Mouse (Mus musculus) heart, embryonic 13.5 days (tissue): ENCODE data around the gene Gtpbp1. TPM values are rescaled to one million over a fixed set of nuclear protein-coding genes. Genes with fewer than 3 reads are reported as not detected.

ENCODE experiments used
- ATAC-seq: fragments of 200-750 bp; cut with Nextera tagmentation; 2 replicates; pipeline ENCODE4 v1.8.0; 2017; ENCODE audit warnings: moderate TSS enrichment; ENCODE audit not compliant: insufficient number of reproducible peaks, low FRiP score, low TSS enrichment; ENCODE audit errors: extremely low read depth
- H3K27ac ChIP-seq: fragments of 300-500 bp; sonication (generic); replicated peaks from 2 replicates; pipeline ENCODE4 v1.5.1; 2015; ENCODE audit warnings: moderate library complexity, mild to moderate bottlenecking, inconsistent platforms
- H3K27me3 ChIP-seq: fragments of 300-500 bp; sonication (generic); replicated peaks from 2 replicates; pipeline ENCODE4 v1.6.1; 2015; ENCODE audit warnings: mild to moderate bottlenecking, inconsistent platforms
- H3K36me3 ChIP-seq: fragments of 300-500 bp; sonication (generic); 2 replicates; pipeline ENCODE4 v1.6.1; 2015; ENCODE audit warnings: mild to moderate bottlenecking, inconsistent platforms
- H3K4me1 ChIP-seq: fragments of 300-500 bp; sonication (generic); 2 replicates; pipeline ENCODE4 v1.6.1; 2015; ENCODE audit warnings: inconsistent platforms
- H3K4me2 ChIP-seq: fragments of 300-500 bp; sonication (generic); 2 replicates; pipeline ENCODE4 v1.6.1; 2015; ENCODE audit warnings: inconsistent platforms, mild to moderate bottlenecking, moderate library complexity
- H3K4me3 ChIP-seq: fragments of 300-500 bp; sonication (generic); 2 replicates; pipeline ENCODE4 v1.5.1; 2015; ENCODE audit warnings: moderate library complexity, mild to moderate bottlenecking, inconsistent platforms
- H3K9ac ChIP-seq: fragments of 300-500 bp; sonication (generic); 2 replicates; pipeline ENCODE4 v1.6.1; 2015; ENCODE audit warnings: inconsistent platforms, mild to moderate bottlenecking, moderate library complexity
- H3K9me3 ChIP-seq: fragments of 300-500 bp; sonication (generic); 2 replicates; pipeline ENCODE4 v1.6.1; 2016; ENCODE audit warnings: inconsistent platforms
- WGBS: fragments of 180-500 bp; shearing (Covaris S2); methylation state at CpG from one replicate; pipeline ENCODE4 v1.1.7; 2015; ENCODE audit warnings: mixed read lengths; 5-methylcytosine and 5-hydroxymethylcytosine counted together
- polyA plus RNA-seq: library from polyadenylated mRNA; unstranded; fragments of >200 nt; fragmentation: Nextera tagmentation; extraction: Ambion mirVana; gene quantifications from 2 replicates; pipeline ENCODE4 v1.2.1, GENCODE M21; 2015

The Gtpbp1 gene
- polyA plus RNA-seq, result 27.0 and 29.5 TPM in 2 replicates

DNA sequence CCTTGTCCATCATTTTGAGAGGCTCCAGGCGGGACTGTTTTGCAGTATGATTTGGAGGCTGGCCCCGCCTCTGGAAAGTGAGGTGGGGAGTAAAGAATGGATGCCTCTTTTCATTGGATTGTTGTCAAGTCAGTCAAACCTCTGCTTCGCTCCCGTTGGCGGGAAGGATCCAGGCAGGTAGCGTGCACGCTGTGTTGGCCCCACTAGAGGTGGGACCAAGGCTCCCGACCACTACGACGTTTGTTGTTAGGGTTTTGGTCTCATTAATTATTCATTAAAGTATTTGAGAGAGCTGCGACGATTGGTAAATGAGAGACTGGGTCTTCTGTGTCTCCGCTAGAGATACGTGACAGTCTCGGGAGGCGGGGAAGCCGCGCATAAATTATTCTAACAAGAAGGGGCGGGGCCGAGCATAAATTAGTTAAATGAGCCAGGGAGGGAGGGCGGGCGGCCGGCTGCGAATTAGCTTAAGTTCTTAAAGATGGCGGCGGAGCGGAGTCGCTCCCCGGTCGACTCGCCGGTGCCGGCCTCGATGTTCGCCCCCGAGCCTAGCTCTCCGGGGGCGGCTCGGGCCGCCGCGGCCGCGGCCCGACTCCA, at the start of gene Gtpbp1:
Gene Gtpbp1 (plus strand): TSS at position 420 of the 597 bp plus-strand sequence.
- Histone ChIP-seq H3K9ac (peak within 1 kb of the TSS; percentile 96), H3K4me1 (peaks cover 67% of the 10 kb centered on the region), H3K27me3 (no peaks in the 10 kb centered on the region), H3K9me3 (no peaks in the 10 kb centered on the region), H3K27ac (peak within 1 kb of the TSS; percentile 86), H3K4me3 (peak within 1 kb of the TSS; percentile 93), H3K4me2 (peak within 1 kb of the TSS; percentile 85), H3K36me3 (peaks cover 13% of the 10 kb centered on the region)
- ATAC-seq, result peak; percentile 87
- under 1% methylated on average over 45 of the region's 45 CpGs for WGBS

DNA sequence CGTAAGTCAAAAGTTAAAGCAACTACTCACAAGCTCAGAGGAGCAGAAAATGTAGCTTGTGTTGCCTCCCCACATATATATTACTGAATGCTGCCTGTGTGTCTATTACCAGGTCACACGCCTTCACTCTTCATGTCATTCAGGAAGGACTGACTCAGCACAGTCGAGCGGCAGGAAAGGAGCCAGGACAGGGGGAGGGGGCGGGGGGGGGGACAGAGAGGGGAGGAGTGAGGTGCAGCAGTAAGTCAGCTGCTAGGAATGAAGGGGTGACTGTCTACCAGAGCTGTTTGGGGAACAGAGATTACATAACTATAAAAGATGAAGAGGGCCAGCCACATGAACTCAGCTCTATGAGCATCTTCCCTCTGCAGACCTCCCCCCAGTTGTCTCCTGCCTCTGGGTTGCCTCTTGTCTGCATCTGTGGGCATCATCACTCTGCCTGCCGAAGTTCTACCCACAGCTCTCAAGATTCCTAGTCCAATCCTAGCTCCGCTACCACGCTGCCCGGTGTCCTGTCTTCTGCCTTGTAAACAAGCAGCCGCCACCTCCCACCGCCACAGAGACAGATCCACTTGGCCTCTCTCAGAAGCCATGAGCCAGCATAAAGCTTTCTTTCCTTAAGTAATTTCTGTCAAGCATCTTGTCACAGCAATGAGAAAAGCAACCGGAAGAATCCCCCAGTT, 49.4 kb upstream of the Gtpbp1 start:
- no peak overlapping the region for H3K9ac ChIP-seq
- ATAC-seq, result no peak
- no peak overlapping the region for H3K4me2 ChIP-seq
- WGBS, result 63% methylated on average over 12 of the region's 12 CpGs
- no peaks in the 10 kb centered on the region for H3K9me3 ChIP-seq
- no peak overlapping the region for H3K4me3 ChIP-seq
- 0 out of 2 replicates have a peak, but pooled peaks cover 4% of the 10 kb centered on the region for H3K4me1 ChIP-seq
- H3K27me3 ChIP-seq, result no peaks in the 10 kb centered on the region
- peaks cover 5% of the 10 kb centered on the region; the same call in 1 of the 2 replicates for H3K36me3 ChIP-seq
- no peak overlapping the region for H3K27ac ChIP-seq

DNA sequence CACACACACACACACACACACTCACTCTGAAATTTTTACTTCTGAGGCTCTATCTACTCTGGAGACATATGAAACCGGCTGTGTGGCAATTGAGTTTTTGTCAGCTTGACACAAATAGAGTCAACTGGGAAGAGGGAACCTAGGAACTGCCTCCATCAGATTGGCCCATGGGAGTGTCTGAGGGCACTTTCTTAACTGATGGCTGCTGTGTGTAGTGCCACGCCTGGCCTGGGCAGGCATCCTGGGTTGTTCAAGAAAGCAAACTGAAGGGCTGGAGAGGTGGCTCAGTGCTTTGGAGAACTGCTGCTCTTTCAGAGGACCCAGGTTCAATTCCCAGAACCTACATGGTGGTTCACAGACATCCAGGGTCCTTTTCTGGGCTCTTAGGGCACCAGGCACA, 45.2 kb upstream of the Gtpbp1 start:
- ATAC-seq, result no peak
- Histone ChIP-seq H3K4me1 (0 out of 2 replicates have a peak, but pooled peaks cover 4% of the 10 kb centered on the region), H3K4me3 (no peak overlapping the region), H3K9ac (no peak overlapping the region), H3K4me2 (no peak overlapping the region), H3K27ac (no peak overlapping the region), H3K36me3 (no peaks in the 10 kb centered on the region), H3K27me3 (no peaks in the 10 kb centered on the region), H3K9me3 (no peaks in the 10 kb centered on the region)
- 71% methylated on average over 2 of the region's 2 CpGs for WGBS

DNA sequence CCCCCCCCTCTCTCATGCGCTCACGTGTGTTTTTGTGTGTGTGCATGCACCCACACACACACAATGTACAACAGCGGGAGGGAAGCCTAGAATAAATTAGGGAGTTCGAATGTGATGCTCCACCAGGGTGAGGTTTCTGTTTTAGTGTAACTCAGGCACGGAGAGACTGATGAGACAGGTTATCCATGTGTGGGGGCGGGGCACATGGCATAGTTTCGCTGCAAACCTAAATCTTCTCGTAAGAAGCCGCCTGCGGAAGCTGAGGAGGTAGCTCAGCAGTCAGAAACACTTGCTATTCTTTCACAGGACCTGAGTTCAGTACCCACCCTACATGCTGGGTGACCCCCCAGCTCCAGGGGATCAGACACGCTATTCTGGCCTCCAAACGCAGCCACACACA, 42.5 kb upstream of the Gtpbp1 start:
- H3K4me3 ChIP-seq, result no peak overlapping the region
- H3K36me3 ChIP-seq, result 0 out of 2 replicates have a peak, but pooled peaks cover 2% of the 10 kb centered on the region
- no peak overlapping the region for H3K9ac ChIP-seq
- no peak overlapping the region for H3K27ac ChIP-seq
- no peak for ATAC-seq
- H3K4me2 ChIP-seq, result no peak overlapping the region
- H3K4me1 ChIP-seq, result no peaks in the 10 kb centered on the region
- no peaks in the 10 kb centered on the region for H3K27me3 ChIP-seq
- H3K9me3 ChIP-seq, result no peaks in the 10 kb centered on the region
- WGBS, result 84% methylated on average over 12 of the region's 12 CpGs

DNA sequence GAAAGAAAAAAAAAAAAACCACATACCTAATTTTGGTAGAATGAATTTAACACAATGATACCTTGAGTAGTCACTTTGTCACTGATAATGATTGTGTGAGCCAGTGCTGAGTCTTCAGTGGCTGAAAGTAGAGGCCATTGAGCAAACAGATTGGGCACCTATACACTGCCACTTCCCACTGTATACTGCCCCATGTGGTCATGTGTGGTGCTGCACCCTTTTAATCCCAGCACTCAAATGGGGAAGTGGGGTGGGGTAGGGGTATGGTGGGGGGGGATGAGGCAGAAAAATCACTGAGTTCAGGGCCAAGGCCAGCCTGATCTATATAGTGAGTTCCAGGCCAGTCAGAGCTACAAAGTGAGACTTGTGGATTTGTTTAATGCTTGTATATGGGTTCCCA, 40.1 kb upstream of the Gtpbp1 start:
- H3K27me3 ChIP-seq, result no peaks in the 10 kb centered on the region
- ATAC-seq, result no peak
- H3K9ac ChIP-seq, result no peak overlapping the region
- 0 out of 2 replicates have a peak, but pooled peaks cover 2% of the 10 kb centered on the region for H3K36me3 ChIP-seq
- no peaks in the 10 kb centered on the region for H3K9me3 ChIP-seq
- H3K4me3 ChIP-seq, result no peak overlapping the region
- H3K4me1 ChIP-seq, result no peaks in the 10 kb centered on the region
- no peak overlapping the region for H3K27ac ChIP-seq
- H3K4me2 ChIP-seq, result no peak overlapping the region

DNA sequence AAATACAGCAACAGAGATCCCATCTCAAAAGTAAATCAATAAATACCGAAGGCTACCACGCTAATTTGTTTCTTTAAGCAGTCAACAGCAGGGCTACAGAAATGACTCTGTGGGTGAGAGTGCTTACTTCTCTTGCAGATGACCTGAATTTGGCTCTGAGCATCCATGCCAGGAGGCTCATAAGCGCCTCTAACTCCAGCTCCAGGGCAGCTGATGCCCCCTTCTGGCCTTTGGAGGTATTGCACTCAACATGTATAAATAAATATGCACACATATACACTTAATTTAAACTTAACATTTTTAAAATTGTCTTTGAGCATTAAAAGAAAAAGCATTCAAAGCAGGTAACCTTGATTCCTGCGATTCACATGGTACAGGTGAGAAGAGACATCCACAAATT, 39.2 kb upstream of the Gtpbp1 start:
- Histone ChIP-seq H3K9me3 (no peaks in the 10 kb centered on the region), H3K9ac (no peak overlapping the region), H3K4me1 (no peaks in the 10 kb centered on the region), H3K27ac (no peak overlapping the region), H3K4me3 (no peak overlapping the region), H3K36me3 (0 out of 2 replicates have a peak, but pooled peaks cover 2% of the 10 kb centered on the region), H3K4me2 (no peak overlapping the region), H3K27me3 (no peaks in the 10 kb centered on the region)
- WGBS, result 76% methylated on average over 4 of the region's 4 CpGs
- no peak for ATAC-seq

DNA sequence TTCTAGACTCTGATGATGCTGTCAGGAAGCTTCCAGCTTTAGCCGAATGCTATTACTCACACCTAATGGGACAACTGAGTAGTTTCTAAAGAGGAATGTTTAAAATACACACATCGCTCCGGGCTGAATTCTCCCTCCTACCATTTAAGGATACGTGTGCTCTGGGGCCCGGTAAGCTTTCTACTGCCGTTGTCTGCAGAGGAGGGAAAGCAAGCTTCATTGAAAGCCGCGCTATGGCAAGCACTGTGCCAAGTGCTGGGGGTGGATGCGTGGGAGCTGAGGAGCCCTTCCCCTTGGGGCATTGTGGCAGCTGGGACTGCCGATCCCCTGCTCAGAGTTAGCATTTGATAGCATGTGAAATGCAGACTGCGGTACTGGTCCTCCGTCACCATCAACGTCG, 34.2 kb upstream of the Gtpbp1 start:
- H3K4me1 ChIP-seq, result peaks cover 14% of the 10 kb centered on the region
- peaks cover 2% of the 10 kb centered on the region; the same call in 1 of the 2 replicates for H3K36me3 ChIP-seq
- H3K27me3 ChIP-seq, result no peaks in the 10 kb centered on the region
- H3K4me3 ChIP-seq, result no peak overlapping the region
- no peak overlapping the region for H3K9ac ChIP-seq
- H3K9me3 ChIP-seq, result no peaks in the 10 kb centered on the region
- no peak overlapping the region for H3K27ac ChIP-seq
- no peak for ATAC-seq
- no peak overlapping the region for H3K4me2 ChIP-seq
- WGBS, result 85% methylated on average over 14 of the region's 14 CpGs

DNA sequence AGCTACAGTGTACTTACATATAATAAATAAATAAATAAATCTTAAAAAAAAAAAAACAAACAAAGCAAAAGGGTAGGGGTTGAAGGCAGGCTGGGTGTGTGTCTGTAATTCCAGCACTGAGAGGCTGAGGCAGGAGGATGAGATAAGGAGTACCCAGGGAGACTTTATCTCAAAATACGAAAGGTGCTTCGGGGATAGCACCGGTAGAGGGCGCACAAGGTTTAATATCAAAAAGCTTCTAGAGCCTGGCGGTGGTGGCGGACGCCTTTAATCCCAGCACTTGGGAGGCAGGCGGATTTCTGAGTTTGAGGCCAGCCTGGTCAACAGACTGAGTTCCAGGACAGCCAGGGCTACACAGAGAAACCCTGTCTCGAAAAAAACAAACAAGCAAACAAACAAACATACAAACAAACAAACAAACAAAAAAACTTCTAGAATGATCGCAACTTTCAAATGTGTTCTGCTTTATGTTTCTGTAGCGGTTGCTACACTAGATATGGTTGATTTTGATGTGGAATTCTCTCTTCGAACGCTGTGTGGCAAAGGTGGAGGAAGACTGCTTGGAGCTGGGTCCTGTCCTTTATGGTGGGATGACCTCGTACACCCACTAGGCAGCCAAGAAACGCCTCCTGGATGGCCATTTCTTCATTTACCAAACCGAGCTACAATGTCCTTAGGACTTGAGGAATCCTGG, 32.7 kb upstream of the Gtpbp1 start:
- Histone ChIP-seq H3K36me3 (peaks cover 16% of the 10 kb centered on the region), H3K9me3 (no peaks in the 10 kb centered on the region), H3K9ac (peak overlapping the region; percentile 84), H3K4me1 (peaks cover 14% of the 10 kb centered on the region), H3K27ac (peak overlapping the region; percentile 94), H3K27me3 (no peaks in the 10 kb centered on the region), H3K4me3 (peak overlapping the region; percentile 81), H3K4me2 (peak overlapping the region; percentile 99)
- WGBS, result 4% methylated on average over 16 of the region's 16 CpGs
- no peak for ATAC-seq

DNA sequence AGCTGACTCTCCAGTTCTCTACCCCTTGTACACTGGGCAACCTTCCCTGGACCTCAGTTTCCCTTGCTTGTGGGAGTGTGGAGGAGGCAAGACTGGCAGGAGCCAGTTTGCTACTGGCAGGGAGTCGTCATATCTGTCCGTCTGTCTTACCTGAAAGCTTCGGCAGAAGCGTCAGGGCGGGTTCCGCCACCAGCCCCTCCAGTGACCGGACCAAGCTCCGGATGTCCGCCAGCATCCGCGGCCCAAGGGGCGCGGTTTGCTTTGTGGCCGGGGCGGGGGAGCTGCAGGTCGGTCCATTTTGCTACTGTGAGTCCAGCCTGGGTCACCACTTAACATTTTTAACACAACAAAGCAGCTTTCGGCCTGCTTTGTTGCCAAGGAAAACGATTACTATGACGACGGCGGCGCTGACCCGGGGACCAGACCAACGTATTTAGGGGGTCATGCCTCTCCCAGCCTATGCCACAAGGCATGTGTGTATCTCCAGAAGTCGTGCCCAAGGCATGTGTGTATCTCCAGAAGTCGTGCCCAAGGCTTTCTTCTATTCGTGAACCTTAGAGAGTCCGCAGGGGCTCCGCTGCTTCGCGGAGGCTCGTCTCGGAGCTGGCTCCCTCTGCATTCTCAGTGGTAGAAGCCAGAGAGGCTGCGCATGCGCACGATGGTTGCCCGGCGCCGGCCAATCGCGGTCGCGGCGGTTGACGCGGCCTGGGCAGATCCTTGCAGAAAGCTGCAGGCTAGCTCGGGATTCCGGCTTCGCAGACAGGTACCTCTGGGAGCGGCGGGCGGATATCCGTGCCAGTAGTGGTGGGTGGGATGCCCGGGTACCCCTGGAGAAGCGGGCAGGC, 31.9 kb upstream of the Gtpbp1 start, which contains the start of the genes Fam227a and Cby1:
Gene Fam227a (minus strand): TSS at position 426 of the 845 bp plus-strand sequence.
Gene Cby1 (plus strand): TSS at position 669 of the 845 bp plus-strand sequence.
- H3K4me1 ChIP-seq, result peaks cover 14% of the 10 kb centered on the region
- under 1% methylated on average over 55 of the region's 55 CpGs for WGBS
- peak; percentile 82 for ATAC-seq

DNA sequence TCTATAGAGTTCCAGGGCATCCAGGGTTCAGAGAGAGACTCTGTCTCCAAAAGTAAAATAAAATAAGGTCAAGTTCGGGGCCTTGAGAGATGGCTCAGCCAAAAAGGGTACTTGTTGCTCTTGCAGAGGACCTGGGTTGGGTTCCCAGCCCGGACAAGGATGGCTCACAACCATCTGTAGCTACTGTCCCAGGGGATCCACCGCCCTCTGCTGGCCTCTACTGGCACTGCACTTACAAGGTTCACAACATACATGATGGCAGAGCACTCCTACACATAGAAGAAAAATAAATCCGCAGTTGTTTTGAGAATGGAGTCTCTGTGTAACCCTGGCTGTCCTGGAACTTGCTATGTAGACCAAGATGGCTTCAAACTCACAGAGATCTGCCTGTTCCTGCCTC, 28.8 kb upstream of the Gtpbp1 start:
- peaks cover 28% of the 10 kb centered on the region for H3K4me1 ChIP-seq
- WGBS, result 67% methylated on average over 4 of the region's 4 CpGs
- no peak overlapping the region for H3K9ac ChIP-seq
- no peak overlapping the region for H3K27ac ChIP-seq
- H3K27me3 ChIP-seq, result no peaks in the 10 kb centered on the region
- ATAC-seq, result no peak
- no peak overlapping the region for H3K4me2 ChIP-seq
- H3K4me3 ChIP-seq, result no peak overlapping the region
- no peaks in the 10 kb centered on the region for H3K9me3 ChIP-seq
- H3K36me3 ChIP-seq, result peaks cover 37% of the 10 kb centered on the region

More for the DNA sequence above, 31.9 kb upstream of the Gtpbp1 start, which contains the start of the genes Fam227a and Cby1:
- H3K4me3 ChIP-seq, result peak within 1 kb of the TSS; percentile 81
- H3K4me2 ChIP-seq, result peak within 1 kb of the TSS; percentile 99
- peak within 1 kb of the TSS; percentile 94 for H3K27ac ChIP-seq
- H3K9me3 ChIP-seq, result no peaks in the 10 kb centered on the region
- peak within 1 kb of the TSS; percentile 84 for H3K9ac ChIP-seq
- no peaks in the 10 kb centered on the region for H3K27me3 ChIP-seq
- peaks cover 22% of the 10 kb centered on the region for H3K36me3 ChIP-seq
